Mouse (Mus musculus): ENCODE data around the gene Gabrg2.

Gabrg2 gene

DNA sequence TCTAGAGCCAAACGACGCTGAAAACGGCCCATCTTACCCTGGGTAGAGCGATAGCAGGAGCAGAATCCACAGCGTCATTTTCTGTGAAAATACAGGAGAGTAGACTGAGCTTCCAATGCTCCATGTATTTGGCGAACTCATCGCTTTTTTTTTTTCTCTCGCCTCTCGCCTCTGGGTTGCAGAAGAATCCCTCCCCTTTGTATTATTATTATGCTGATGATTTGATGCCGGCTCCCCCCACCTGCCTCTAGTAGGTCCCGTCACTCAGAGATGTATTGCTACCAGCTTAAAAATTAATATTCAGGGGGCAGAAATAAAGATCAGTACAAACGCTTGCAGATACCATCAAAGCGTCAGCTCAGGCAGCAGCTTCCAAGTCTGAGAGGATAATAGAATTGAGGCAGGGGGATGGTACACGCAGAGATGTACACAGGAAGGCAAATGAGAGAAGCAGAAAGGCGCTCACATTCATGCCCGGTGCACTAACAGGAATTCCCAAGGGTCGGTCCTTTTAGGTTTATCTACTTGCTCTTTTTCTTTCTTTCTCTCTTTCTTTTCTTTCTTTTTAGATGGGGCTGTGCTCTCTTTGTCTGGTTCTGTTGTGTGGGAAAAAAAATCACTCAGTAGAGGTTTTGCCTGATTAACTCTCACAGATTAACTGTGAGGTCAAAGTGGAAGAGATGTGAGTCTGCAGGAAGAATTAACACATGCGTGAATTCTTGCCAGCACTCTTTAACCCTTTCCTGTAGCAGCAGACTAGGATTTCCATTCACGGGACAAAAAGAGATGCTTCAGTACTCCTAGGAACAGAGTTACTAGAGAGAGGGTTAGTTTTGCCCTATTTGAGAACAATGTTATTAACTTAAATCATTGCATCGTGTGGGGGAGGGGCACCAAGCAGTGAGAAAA is at the start of gene Gabrg2:
TSS of gene Gabrg2 (minus strand) at position 668 of the 909 bp plus-strand sequence.
- DNase-seq = no peak

DNA sequence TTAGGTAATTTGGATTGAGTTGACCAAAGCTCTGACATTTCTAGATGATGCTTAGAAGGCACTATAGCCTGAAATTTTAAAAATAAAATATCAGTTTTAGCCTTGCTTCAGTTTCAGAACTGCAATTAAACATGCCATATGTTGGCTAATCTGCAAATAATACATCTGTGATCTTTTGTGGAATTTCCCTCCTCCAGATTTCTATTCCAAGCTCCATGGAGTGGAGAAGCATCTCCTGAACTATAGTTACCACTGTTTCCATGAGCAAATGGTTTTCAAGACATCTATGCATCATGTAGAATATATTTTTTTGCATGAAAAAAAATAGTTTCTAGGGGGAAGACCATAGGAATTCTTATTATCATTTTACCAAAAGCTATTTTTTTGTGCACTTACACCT is 47.5 kb upstream of the Gabrg2 start:
- no peak for DNase-seq

DNA sequence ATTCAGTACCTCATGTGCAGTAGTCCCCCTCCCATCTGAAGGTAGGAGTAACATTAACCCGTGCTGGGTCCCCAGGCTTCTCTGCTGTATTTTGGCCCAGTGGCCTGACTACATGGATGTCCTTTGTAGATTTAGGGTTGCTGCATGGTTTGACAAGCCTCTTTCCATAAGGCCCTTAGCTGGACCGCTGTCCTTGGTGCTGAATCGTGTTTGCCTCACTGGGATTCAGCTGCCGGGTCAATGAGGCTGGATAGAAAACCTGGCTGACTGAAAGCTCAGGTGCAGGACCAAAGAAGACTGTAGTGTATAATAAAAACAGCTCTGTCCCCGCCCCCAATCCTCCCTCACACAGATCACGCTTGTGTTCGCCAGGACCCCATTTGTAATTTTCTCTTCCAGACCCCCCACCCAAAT is 1.2 kb downstream of the Gabrg2 start:
- peak; percentile 74 for DNase-seq

DNA sequence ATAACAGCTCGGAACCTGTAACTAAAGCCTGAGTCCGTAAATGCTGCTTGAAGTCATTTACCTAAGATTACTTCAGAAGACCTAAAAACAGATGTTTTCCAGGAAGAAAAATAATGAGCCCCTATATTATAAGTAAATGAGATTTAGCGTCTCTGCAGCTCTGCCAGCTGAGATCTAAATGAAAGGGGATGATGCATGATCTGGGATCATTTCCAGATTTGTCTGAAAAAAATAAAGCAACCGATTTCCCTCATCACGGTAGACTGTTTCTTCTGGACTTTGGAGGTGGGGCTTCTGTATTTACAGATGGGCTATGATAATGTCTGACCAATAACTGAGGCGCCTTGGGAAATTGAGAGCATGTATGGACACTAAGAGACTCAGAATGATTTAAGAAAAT is 20.5 kb downstream of the Gabrg2 start:
- DNase-seq = no peak

DNA sequence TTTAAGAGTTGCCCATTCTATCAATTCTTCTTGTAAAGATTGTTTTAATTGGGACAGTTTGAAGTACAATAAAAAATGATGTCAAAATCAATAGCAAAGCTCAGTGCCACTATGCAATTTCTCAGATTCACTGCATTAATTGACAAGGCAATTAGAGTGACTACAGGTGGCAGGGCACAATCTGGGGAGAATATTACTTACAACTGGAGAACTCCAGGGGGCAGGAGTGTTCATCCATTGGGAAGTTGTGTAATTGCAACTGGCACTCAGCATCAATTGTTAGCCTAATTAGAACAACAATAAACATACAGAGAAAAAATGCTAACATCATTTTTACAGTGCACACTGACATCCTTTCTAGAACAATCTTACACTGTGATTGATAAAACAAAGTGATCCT is 32.1 kb downstream of the Gabrg2 start:
- DNase-seq = no peak

DNA sequence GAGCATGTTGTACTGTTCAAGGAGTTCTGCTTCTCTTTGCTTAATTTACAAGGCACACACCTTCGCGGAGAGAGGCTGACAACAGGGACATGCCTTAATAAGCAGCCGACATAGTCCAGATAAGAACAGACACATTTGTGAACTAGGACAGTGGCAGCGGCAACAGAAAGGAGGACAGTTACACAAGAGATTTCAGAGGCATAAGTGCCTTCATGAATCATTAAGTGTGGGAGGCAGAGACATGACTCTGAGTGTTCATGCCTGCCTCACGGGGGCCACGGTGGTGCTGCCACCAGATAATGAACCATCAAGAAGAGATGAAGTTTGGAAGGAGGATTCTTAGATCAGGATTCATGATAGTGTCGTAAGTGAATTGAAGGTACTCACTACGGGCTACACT is 38.0 kb downstream of the Gabrg2 start:
- DNase-seq = no peak

DNA sequence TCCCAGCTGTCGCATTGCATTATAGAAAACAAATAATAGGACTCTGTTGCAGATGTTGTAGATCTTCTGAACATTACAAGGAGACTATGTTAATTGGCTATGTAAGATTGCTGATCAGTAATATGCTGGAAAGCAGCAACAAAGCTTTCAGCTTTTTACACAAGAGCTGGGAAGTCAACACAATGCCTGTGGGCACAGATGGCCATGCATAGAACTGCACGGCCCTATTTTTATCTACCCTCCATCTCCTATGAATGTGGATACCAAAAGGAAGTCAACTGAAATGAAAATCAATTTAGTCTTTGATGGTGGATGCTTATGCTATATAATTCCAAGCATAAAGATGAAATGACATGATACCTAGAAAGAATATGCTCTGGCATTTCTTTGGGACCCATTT is 47.1 kb downstream of the Gabrg2 start:
- DNase-seq = no peak

DNA sequence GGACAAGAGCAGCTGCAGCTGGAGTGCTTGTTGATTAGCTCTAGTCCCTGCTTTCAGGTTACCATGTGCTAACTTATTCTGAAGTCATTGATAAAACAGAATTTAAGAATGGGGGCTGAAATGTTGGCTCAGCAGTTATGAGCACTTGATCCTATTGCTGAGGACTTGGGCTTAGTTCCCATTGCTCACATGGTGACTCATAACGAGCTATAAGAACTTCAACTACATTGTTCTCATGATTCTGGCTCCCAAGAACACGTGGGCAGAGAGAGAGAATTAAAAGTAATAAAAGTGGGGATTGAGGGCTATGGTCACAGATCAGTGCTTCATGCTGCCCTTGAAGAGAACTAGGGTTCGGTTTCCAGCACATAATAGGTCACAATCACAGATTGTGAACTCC is 48.8 kb downstream of the Gabrg2 start:
- no peak for DNase-seq

DNA sequence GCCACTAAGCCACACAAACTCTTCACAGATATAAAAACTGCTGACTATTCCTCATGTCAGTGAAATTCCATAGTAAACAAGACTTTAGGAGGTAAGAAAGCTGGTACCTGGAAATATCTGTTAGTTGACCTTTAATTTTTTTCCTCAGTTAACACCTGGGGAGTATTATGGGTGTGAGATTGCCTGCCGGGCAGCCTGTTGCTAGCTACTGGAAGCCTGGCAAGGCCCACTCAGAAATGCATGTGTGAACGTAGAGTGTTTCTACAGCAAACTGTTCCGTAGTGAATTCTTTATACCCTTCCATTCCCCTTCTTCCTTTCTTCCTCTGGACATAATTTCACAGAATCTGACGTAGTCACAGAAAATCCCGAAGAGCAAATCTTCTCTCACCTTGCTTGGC is 55.2 kb downstream of the Gabrg2 start:
- no peak for DNase-seq

DNA sequence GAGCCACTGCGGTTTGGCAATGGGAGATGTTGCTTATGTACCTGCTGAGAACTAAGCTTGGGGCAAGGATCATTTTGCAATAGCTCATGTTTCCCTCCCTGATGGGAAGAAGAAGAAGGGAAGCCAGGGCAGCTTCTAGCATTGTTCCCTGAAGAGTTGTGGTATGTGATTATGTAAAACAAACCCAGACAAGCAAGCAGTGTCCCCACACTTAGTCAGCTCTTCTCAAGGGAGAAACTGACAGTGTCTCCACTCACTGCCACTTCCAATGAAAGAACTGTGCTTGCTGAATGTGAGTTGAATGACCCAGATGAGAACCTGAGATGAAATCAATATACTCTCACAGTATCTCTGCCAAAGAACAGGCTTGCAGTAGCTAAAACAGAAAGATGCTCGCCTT is 62.7 kb downstream of the Gabrg2 start:
- no peak for DNase-seq

DNA sequence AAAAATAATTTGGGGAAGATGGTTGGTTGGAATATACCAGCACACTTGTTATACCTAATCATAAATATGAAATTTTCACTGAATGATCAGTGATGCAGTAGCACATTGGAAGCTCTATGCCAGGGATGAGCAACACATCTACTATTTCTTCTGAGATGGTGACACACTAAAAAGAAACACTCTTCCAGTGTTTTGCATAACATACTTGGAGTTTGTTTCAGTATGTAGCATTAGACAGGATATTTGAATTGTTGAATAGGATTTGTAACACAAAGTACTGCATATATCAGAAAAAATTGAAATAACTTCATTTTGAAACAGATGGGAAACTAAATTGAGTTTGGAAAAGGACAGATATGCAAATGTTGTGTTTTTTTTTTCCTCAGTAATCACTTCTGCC is 81.8 kb downstream of the Gabrg2 start:
- no peak for DNase-seq

DNA sequence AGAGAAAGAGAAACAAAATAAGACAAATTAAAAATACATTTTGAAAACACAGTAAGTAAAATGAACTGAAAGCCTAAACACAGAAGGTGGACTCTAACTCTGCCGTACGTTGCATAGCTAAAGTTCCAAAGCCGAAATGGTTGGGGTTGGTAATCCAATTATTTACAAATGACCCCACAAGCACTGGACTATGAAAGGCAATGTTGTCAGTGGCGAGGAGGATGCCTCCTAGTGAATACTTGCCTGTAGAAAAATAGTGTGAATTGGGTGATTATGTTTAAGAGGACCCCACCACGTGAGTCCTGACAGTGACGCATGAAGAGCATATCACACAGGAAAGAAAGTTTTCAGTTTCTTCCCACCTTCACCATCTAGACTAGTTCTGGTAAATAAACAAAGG is 86.6 kb downstream of the Gabrg2 start:
- DNase-seq = no peak

DNA sequence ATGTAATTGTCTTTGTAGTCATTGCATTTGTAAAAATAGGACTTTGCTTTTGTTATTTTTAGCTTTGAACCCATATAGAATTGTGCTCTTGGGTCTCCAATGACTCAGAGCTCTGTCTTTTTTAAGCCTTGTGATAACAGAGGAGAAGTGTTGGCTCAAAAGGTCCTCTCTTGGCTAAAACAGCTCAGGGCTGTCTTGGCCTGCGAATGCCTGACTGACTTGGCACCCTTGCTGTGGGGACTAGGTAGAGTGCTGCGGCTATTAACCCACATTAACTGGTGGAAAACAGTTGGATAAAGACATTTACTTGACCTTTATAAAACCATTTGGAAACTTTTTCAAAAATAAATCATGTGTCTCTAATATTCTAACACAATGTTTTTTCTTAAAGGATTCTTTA is 97.0 kb downstream of the Gabrg2 start:
- no peak for DNase-seq
